Mouse (Mus musculus) erythroid progenitor cell, adult 5-6 weeks (primary cell): ENCODE measurements around the gene Pdpn. TPM values are rescaled to one million over a fixed set of nuclear protein-coding genes. Genes with fewer than 3 reads are reported as not detected.

ENCODE experiments used
- ATAC-seq: replicated peaks from 2 replicates; pipeline ENCODE4 v1.8.0; 2016; ENCODE audit warnings: moderate number of reproducible peaks, mild to moderate bottlenecking, moderate TSS enrichment, inconsistent platforms; ENCODE audit not compliant: poor library complexity, low FRiP score, severe bottlenecking
- total RNA-seq, 2 experiments: library from RNA; stranded (forward) in 1 of 2; stranded (reverse) in 1 of 2; fragments of 150-400 nt in 1 of 2; fragments of 186-747, 209-891 nt in 1 of 2; gene quantifications; 2 replicates each; pipeline versions ENCODE4 v1.2.3 to v1.2.4; 2015 to 2017; ENCODE audit warnings: low replicate concordance in 2 of 2

Gene Pdpn
- total RNA-seq, 2 experiments from 2014 or later = not detected

GRCm38 (mm10) chr4:143253356-143253755, 46.0 kb downstream of the Pdpn start:
- ATAC-seq = no peak

- no peak for ATAC-seq
Observed at GRCm38 (mm10) chr4:143248050-143248449, 51.3 kb downstream of the Pdpn start.

GRCm38 (mm10) chr4:143241294-143241693, 58.1 kb downstream of the Pdpn start:
- no peak for ATAC-seq

GRCm38 (mm10) chr4:143239615-143240201, 59.7 kb downstream of the Pdpn start:
- ATAC-seq = no peak

- ATAC-seq = no peak
Observed at GRCm38 (mm10) chr4:143239117-143239516, 60.2 kb downstream of the Pdpn start.

GRCm38 (mm10) chr4:143238241-143239031, 60.9 kb downstream of the Pdpn start:
- ATAC-seq = no peak

GRCm38 (mm10) chr4:143231790-143232422, 67.5 kb downstream of the Pdpn start:
- ATAC-seq = no peak

- ATAC-seq = no peak
Observed at GRCm38 (mm10) chr4:143231110-143231509, 68.3 kb downstream of the Pdpn start.

- ATAC-seq = no peak
Observed at GRCm38 (mm10) chr4:143227976-143228375, 71.4 kb downstream of the Pdpn start.

GRCm38 (mm10) chr4:143225886-143226285, 73.5 kb downstream of the Pdpn start:
- ATAC-seq = no peak

- ATAC-seq = no peak
Observed at GRCm38 (mm10) chr4:143219316-143219751, 80.0 kb downstream of the Pdpn start.

GRCm38 (mm10) chr4:143218858-143219257, 80.5 kb downstream of the Pdpn start:
- no peak for ATAC-seq

Other genes starting within 250 kb of the Pdpn start
- gene Prdm2, start 86.6 kb downstream of the Pdpn start, total RNA-seq (2015; ENCODE audit: low replicate concordance) = 5.4 and 5.8 TPM in 2 replicates
- gene Prdm2, start 86.6 kb downstream of the Pdpn start, total RNA-seq (2017; ENCODE audit: low replicate concordance) = 5.4 and 6.7 TPM in 2 replicates
- gene Lrrc38, start 50.2 kb upstream of the Pdpn start, total RNA-seq (2015; ENCODE audit: low replicate concordance) = not detected in 2 replicates
- not detected in 2 replicates for gene Lrrc38, start 50.2 kb upstream of the Pdpn start, total RNA-seq (2017; ENCODE audit: low replicate concordance)
- gene Pramel1, start 94.9 kb upstream of the Pdpn start, total RNA-seq (2015; ENCODE audit: low replicate concordance) = not detected in 2 replicates
- gene Pramel1, start 94.9 kb upstream of the Pdpn start, total RNA-seq (2017; ENCODE audit: low replicate concordance) = not detected in 2 replicates
- 2.1 and 5.0 TPM in 2 replicates for gene Pramef8, start 112.9 kb upstream of the Pdpn start, total RNA-seq (2015; ENCODE audit: low replicate concordance)
- 0.15 and 3.3 TPM in 2 replicates for gene Pramef8, start 112.9 kb upstream of the Pdpn start, total RNA-seq (2017; ENCODE audit: low replicate concordance)
- not detected in 2 replicates for gene Oog4, start 150.8 kb upstream of the Pdpn start, total RNA-seq (2015; ENCODE audit: low replicate concordance)
- not detected in 2 replicates for gene Oog4, start 150.8 kb upstream of the Pdpn start, total RNA-seq (2017; ENCODE audit: low replicate concordance)
- not detected in 2 replicates for gene Gm13043, start 211.8 kb upstream of the Pdpn start, total RNA-seq (2015; ENCODE audit: low replicate concordance)
- not detected in 2 replicates for gene Gm13043, start 211.8 kb upstream of the Pdpn start, total RNA-seq (2017; ENCODE audit: low replicate concordance)
- not detected in 2 replicates for gene Gm13040, start 236.4 kb upstream of the Pdpn start, total RNA-seq (2015; ENCODE audit: low replicate concordance)
- gene Gm13040, start 236.4 kb upstream of the Pdpn start, total RNA-seq (2017; ENCODE audit: low replicate concordance) = not detected in 2 replicates